Mouse (Mus musculus) heart, embryonic 15.5 days (tissue): ENCODE measurements around the gene Pafah2. TPM values are rescaled to one million over a fixed set of nuclear protein-coding genes. Genes with fewer than 3 reads are reported as not detected.
A peak's percentile ranks its signal among the peaks of the same experiment; 100 is the strongest.

Experiments
- ATAC-seq: fragments of 200-750 bp; cut with Nextera tagmentation; replicated peaks from 2 replicates; pipeline ENCODE4 v1.8.0; 2017; ENCODE audit warnings: low read depth, moderate TSS enrichment; ENCODE audit not compliant: insufficient number of reproducible peaks, insufficient read depth, low FRiP score
- H3K27ac ChIP-seq: fragments of 300-500 bp; sonication (generic); 2 replicates; pipeline ENCODE4 v1.5.1; 2015; ENCODE audit warnings: mild to moderate bottlenecking, inconsistent platforms
- H3K27me3 ChIP-seq: fragments of 300-500 bp; sonication (generic); 2 replicates; pipeline ENCODE4 v1.6.1; 2015; ENCODE audit warnings: inconsistent platforms
- H3K36me3 ChIP-seq: fragments of 300-500 bp; sonication (generic); 2 replicates; pipeline ENCODE4 v1.6.1; 2015; ENCODE audit warnings: mild to moderate bottlenecking, inconsistent platforms
- H3K4me1 ChIP-seq: fragments of 300-500 bp; sonication (generic); replicated peaks from 2 replicates; pipeline ENCODE4 v1.6.1; 2015; ENCODE audit warnings: inconsistent platforms
- H3K4me2 ChIP-seq: fragments of 300-500 bp; sonication (generic); 2 replicates; pipeline ENCODE4 v1.6.1; 2015; ENCODE audit warnings: inconsistent platforms, mild to moderate bottlenecking, moderate library complexity
- H3K4me3 ChIP-seq: fragments of 300-500 bp; sonication (generic); 2 replicates; pipeline ENCODE4 v1.5.1; 2015; ENCODE audit warnings: mild to moderate bottlenecking, inconsistent platforms
- H3K9ac ChIP-seq: fragments of 300-500 bp; sonication (generic); 2 replicates; pipeline ENCODE4 v1.6.1; 2015; ENCODE audit warnings: mild to moderate bottlenecking, inconsistent platforms
- H3K9me3 ChIP-seq: fragments of 300-500 bp; sonication (generic); replicated peaks from 2 replicates; pipeline ENCODE4 v1.6.1; 2016; ENCODE audit warnings: inconsistent platforms
- WGBS: fragments of 180-500 bp; shearing (Covaris S2); methylation state at CpG from one replicate; pipeline ENCODE4 v1.1.7; 2015; ENCODE audit warnings: mixed read lengths; 5-methylcytosine and 5-hydroxymethylcytosine counted together
- polyA plus RNA-seq: library from polyadenylated mRNA; unstranded; fragments of >200 nt; fragmentation: Nextera tagmentation; extraction: Ambion mirVana; gene quantifications from 2 replicates; pipeline ENCODE4 v1.2.1, GENCODE M21; 2015

The Pafah2 gene
- polyA plus RNA-seq, 1 experiment from 2014 or later, result 10.6 TPM

GRCm38 (mm10) chr4:134400206-134400605, 4.1 kb downstream of the Pafah2 start:
- Histone ChIP-seq H3K4me1 (peaks cover 46% of the 10 kb centered on the region), H3K27ac (no peak overlapping the region), H3K9me3 (no peaks in the 10 kb centered on the region), H3K9ac (no peak overlapping the region), H3K36me3 (no peaks in the 10 kb centered on the region), H3K27me3 (no peaks in the 10 kb centered on the region), H3K4me3 (no peak overlapping the region), H3K4me2 (no peak overlapping the region)
- ATAC-seq, result no peak
- WGBS, result 40% methylated on average over 5 of the region's 5 CpGs

GRCm38 (mm10) chr4:134401181-134401661, 5.1 kb downstream of the Pafah2 start:
- peak; percentile 41; the same call in 1 of the 2 replicates for ATAC-seq
- 7% methylated on average over 19 of the region's 19 CpGs for WGBS
- H3K4me1 ChIP-seq, result peaks cover 44% of the 10 kb centered on the region

GRCm38 (mm10) chr4:134401856-134402570, 5.9 kb downstream of the Pafah2 start:
- H3K4me2 ChIP-seq, result peak overlapping the region; percentile 76
- 0 out of 2 replicates have a peak, but pooled peaks have one; percentile 8 for ATAC-seq
- H3K9me3 ChIP-seq, result no peaks in the 10 kb centered on the region
- H3K36me3 ChIP-seq, result 0 out of 2 replicates have a peak, but pooled peaks cover 3% of the 10 kb centered on the region
- 58% methylated on average over 16 of the region's 16 CpGs for WGBS
- H3K4me3 ChIP-seq, result no peak overlapping the region
- H3K9ac ChIP-seq, result 0 out of 2 replicates have a peak overlapping the region, but pooled peaks have one; percentile 16
- H3K27ac ChIP-seq, result peak overlapping the region; percentile 59
- peaks cover 43% of the 10 kb centered on the region for H3K4me1 ChIP-seq
- no peaks in the 10 kb centered on the region for H3K27me3 ChIP-seq

More at GRCm38 (mm10) chr4:134401181-134401661, 5.1 kb downstream of the Pafah2 start:
- H3K4me2 ChIP-seq, result peak overlapping the region; percentile 76
- H3K9me3 ChIP-seq, result no peaks in the 10 kb centered on the region
- peak overlapping the region; percentile 52 for H3K9ac ChIP-seq
- H3K4me3 ChIP-seq, result peak overlapping the region; percentile 49
- H3K27me3 ChIP-seq, result no peaks in the 10 kb centered on the region
- peak overlapping the region; percentile 59 for H3K27ac ChIP-seq
- 0 out of 2 replicates have a peak, but pooled peaks cover 3% of the 10 kb centered on the region for H3K36me3 ChIP-seq

GRCm38 (mm10) chr4:134402571-134403262, 6.6 kb downstream of the Pafah2 start:
- Histone ChIP-seq H3K36me3 (0 out of 2 replicates have a peak, but pooled peaks cover 3% of the 10 kb centered on the region), H3K9me3 (no peaks in the 10 kb centered on the region), H3K4me1 (peaks cover 37% of the 10 kb centered on the region), H3K4me2 (peak overlapping the region; percentile 76), H3K27me3 (no peaks in the 10 kb centered on the region), H3K4me3 (0 out of 2 replicates have a peak overlapping the region, but pooled peaks have one; percentile 0), H3K27ac (peak overlapping the region; percentile 51), H3K9ac (no peak overlapping the region)
- WGBS, result 36% methylated on average over 16 of the region's 16 CpGs
- ATAC-seq, result peak; percentile 63

GRCm38 (mm10) chr4:134403721-134404120, 7.6 kb downstream of the Pafah2 start:
- Histone ChIP-seq H3K9ac (no peak overlapping the region), H3K4me2 (no peak overlapping the region), H3K27me3 (no peaks in the 10 kb centered on the region), H3K4me3 (no peak overlapping the region), H3K27ac (peak overlapping the region; percentile 51; the same call in 1 of the 2 replicates), H3K9me3 (no peaks in the 10 kb centered on the region), H3K4me1 (peaks cover 37% of the 10 kb centered on the region), H3K36me3 (0 out of 2 replicates have a peak, but pooled peaks cover 3% of the 10 kb centered on the region)
- 48% methylated on average over 7 of the region's 7 CpGs for WGBS
- ATAC-seq, result no peak

- no peak for ATAC-seq
- Histone ChIP-seq H3K27ac (no peak overlapping the region), H3K4me2 (no peak overlapping the region), H3K9ac (no peak overlapping the region), H3K36me3 (peaks cover 5% of the 10 kb centered on the region), H3K9me3 (no peaks in the 10 kb centered on the region), H3K27me3 (no peaks in the 10 kb centered on the region), H3K4me3 (no peak overlapping the region), H3K4me1 (peaks cover 3% of the 10 kb centered on the region; the same call in 1 of the 2 replicates)
- WGBS, result 76% methylated on average over 5 of the region's 5 CpGs
These were observed 13.2 kb downstream of the Pafah2 start for GRCm38 (mm10) chr4:134409286-134409685.

GRCm38 (mm10) chr4:134416177-134416576, 20.1 kb downstream of the Pafah2 start:
- no peaks in the 10 kb centered on the region for H3K9me3 ChIP-seq
- ATAC-seq, result no peak
- H3K27ac ChIP-seq, result peak overlapping the region; percentile 50
- no peaks in the 10 kb centered on the region for H3K27me3 ChIP-seq
- H3K36me3 ChIP-seq, result peaks cover 14% of the 10 kb centered on the region
- WGBS, result 54% methylated on average over 17 of the region's 17 CpGs
- H3K4me3 ChIP-seq, result no peak overlapping the region
- peak overlapping the region; percentile 36 for H3K4me2 ChIP-seq
- H3K9ac ChIP-seq, result no peak overlapping the region
- H3K4me1 ChIP-seq, result peaks cover 12% of the 10 kb centered on the region

DNA sequence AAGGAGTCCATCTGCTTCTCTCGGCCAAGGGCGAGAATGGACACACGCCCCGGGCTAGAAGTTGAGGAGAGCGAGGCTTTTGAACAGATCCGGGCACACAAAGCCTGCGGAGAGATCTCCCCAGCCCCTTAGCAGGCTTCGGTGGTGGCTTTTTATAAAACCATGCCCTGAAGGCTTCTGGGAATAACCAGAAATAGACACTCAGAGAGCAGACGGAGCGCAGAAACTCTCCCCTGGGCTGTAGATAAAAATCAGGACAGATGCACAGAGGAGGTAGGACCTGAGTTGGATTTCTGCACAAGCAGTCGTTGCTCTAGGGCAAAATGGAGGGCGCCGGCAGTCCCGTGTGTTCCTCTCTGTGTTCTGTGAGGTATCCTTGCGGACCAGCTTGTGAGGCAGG, 20.5 kb downstream of the Pafah2 start:
- peak overlapping the region; percentile 50 for H3K27ac ChIP-seq
- ATAC-seq, result no peak
- no peaks in the 10 kb centered on the region for H3K9me3 ChIP-seq
- no peak overlapping the region for H3K4me3 ChIP-seq
- peak overlapping the region; percentile 36 for H3K4me2 ChIP-seq
- peak overlapping the region; percentile 11; the same call in 1 of the 2 replicates for H3K9ac ChIP-seq
- WGBS, result 51% methylated on average over 15 of the region's 15 CpGs
- no peaks in the 10 kb centered on the region for H3K27me3 ChIP-seq
- H3K4me1 ChIP-seq, result peaks cover 12% of the 10 kb centered on the region
- H3K36me3 ChIP-seq, result peaks cover 14% of the 10 kb centered on the region

- H3K27ac ChIP-seq, result peak overlapping the region; percentile 50; the same call in 1 of the 2 replicates
- H3K4me2 ChIP-seq, result no peak overlapping the region
- WGBS, result 60% methylated on average over 7 of the region's 7 CpGs
- peak overlapping the region; percentile 11; the same call in 1 of the 2 replicates for H3K9ac ChIP-seq
- no peak for ATAC-seq
- no peak overlapping the region for H3K4me3 ChIP-seq
- H3K4me1 ChIP-seq, result peaks cover 12% of the 10 kb centered on the region
- peaks cover 14% of the 10 kb centered on the region for H3K36me3 ChIP-seq
- no peaks in the 10 kb centered on the region for H3K9me3 ChIP-seq
- H3K27me3 ChIP-seq, result no peaks in the 10 kb centered on the region
These were observed 21.0 kb downstream of the Pafah2 start for GRCm38 (mm10) chr4:134417111-134417510.

DNA sequence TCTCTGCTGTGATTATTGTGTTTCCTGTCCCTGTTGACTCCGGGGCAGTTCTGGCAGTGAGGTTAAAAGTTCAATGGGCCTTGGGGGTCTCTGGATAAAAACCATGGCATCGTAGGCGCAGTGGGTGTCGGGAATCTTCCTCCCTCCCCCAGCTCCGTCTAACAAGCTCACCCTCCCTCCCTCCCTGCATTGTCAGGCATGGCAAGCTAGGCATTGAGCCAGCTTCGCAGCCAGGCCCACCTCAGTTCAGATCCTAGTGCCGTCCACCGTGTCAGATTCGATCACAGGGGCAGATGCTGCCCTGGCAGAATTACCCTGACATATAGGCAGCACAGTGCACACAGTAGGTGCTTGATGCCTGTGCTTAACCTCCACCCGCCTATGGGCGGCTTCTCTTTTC, 25.9 kb downstream of the Pafah2 start:
- ATAC-seq, result no peak
- no peak overlapping the region for H3K4me3 ChIP-seq
- H3K9me3 ChIP-seq, result no peaks in the 10 kb centered on the region
- peaks cover under 1% of the 10 kb centered on the region; the same call in 1 of the 2 replicates for H3K4me1 ChIP-seq
- H3K36me3 ChIP-seq, result peaks cover 21% of the 10 kb centered on the region
- no peak overlapping the region for H3K9ac ChIP-seq
- WGBS, result 56% methylated on average over 11 of the region's 11 CpGs
- no peaks in the 10 kb centered on the region for H3K27me3 ChIP-seq
- no peak overlapping the region for H3K4me2 ChIP-seq
- H3K27ac ChIP-seq, result no peak overlapping the region

- H3K4me2 ChIP-seq, result no peak overlapping the region
- H3K4me3 ChIP-seq, result no peak overlapping the region
- WGBS, result 84% methylated on average over 7 of the region's 7 CpGs
- peaks cover 13% of the 10 kb centered on the region; the same call in 1 of the 2 replicates for H3K36me3 ChIP-seq
- H3K9me3 ChIP-seq, result no peaks in the 10 kb centered on the region
- ATAC-seq, result no peak
- no peak overlapping the region for H3K9ac ChIP-seq
- no peak overlapping the region for H3K27ac ChIP-seq
- no peaks in the 10 kb centered on the region for H3K4me1 ChIP-seq
- H3K27me3 ChIP-seq, result no peaks in the 10 kb centered on the region
These were observed 27.8 kb downstream of the Pafah2 start for GRCm38 (mm10) chr4:134423949-134424348.
